Mouse (Mus musculus) intestine, embryonic 16.5 days (tissue): ENCODE results near the gene Add1. TPM values are rescaled to one million over a fixed set of nuclear protein-coding genes. Genes with fewer than 3 reads are reported as not detected.
"Not testable (repeated sequence)": the region's sequence is repeated elsewhere in the genome, so short reads cannot be mapped to it uniquely, and the experiment has no call there.

ENCODE experiments used
- ATAC-seq: fragments of 200-750 bp; cut with Nextera tagmentation; 2 replicates; pipeline ENCODE4 v1.8.0; 2017; ENCODE audit warnings: moderate TSS enrichment, moderate library complexity
- H3K27ac ChIP-seq: fragments of 300-500 bp; sonication (generic); 2 replicates; pipeline ENCODE4 v1.5.1; 2014; ENCODE audit warnings: mild to moderate bottlenecking, low read length
- H3K27me3 ChIP-seq: fragments of 300-500 bp; sonication (generic); replicated peaks from 2 replicates; pipeline ENCODE4 v1.6.1; 2014; ENCODE audit warnings: low read length, control low read depth, mixed read lengths; ENCODE audit not compliant: control insufficient read depth, insufficient read depth
- H3K36me3 ChIP-seq: fragments of 300-500 bp; sonication (generic); 2 replicates; pipeline ENCODE4 v1.6.1; 2014; ENCODE audit warnings: low read length, control low read depth; ENCODE audit not compliant: control insufficient read depth, insufficient read depth
- H3K4me1 ChIP-seq: fragments of 300-500 bp; sonication (generic); 2 replicates; pipeline ENCODE4 v1.6.1; 2014; ENCODE audit warnings: low read length, control low read depth, mixed read lengths; ENCODE audit not compliant: control insufficient read depth, insufficient read depth
- H3K4me2 ChIP-seq: fragments of 300-500 bp; sonication (generic); 2 replicates; pipeline ENCODE4 v1.6.1; 2014; ENCODE audit warnings: low read depth, low read length, control low read depth
- H3K4me3 ChIP-seq: fragments of 300-500 bp; sonication (generic); 2 replicates; pipeline ENCODE4 v1.5.1; 2014; ENCODE audit warnings: mild to moderate bottlenecking, low read length
- H3K9ac ChIP-seq: fragments of 300-500 bp; sonication (generic); 2 replicates; pipeline ENCODE4 v1.6.1; 2014; ENCODE audit warnings: low read depth, low read length
- H3K9me3 ChIP-seq: fragments of 300-500 bp; sonication (generic); 2 replicates; pipeline ENCODE4 v1.6.1; 2016; ENCODE audit warnings: low read length, control low read depth; ENCODE audit not compliant: control insufficient read depth
- WGBS: fragments of 180-500 bp; shearing (Covaris S2); extraction: QIAGEN DNeasy Blood & Tissue Kit; methylation state at CpG from one replicate; pipeline ENCODE4 v1.1.7; 2014; 5-methylcytosine and 5-hydroxymethylcytosine counted together
- polyA plus RNA-seq: library from polyadenylated mRNA; unstranded; fragments of >200 nt; fragmentation: Nextera tagmentation; extraction: Ambion mirVana; gene quantifications from 2 replicates; pipeline ENCODE4 v1.2.1, GENCODE M21; 2015

Add1 gene
- polyA plus RNA-seq, 1 experiment from 2014 or later: 138 TPM

DNA sequence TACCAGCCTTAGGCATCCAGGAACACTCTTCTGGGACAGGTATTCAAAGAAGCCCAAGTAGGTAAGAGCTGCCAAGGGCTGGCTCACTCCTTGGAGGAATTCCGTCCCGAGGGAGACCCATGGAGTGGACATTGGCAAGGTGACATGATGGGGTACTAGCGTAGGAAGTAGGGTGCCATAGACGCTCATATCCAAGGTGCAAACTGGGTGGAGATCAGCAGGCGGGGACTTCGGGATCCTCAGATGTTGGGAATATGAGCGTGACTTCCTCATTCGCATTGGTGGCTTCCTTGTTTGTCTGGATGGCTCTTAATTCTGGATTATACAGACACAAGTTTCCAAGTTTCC is 24.4 kb upstream of the Add1 start:
- Histone ChIP-seq H3K4me2 (peak overlapping the region; percentile 82), H3K4me1 (peaks cover 10% of the 10 kb centered on the region; the same call in 1 of the 2 replicates), H3K36me3 (peaks cover 12% of the 10 kb centered on the region; the same call in 1 of the 2 replicates), H3K9ac (peak overlapping the region; percentile 95), H3K27me3 (no peaks in the 10 kb centered on the region), H3K4me3 (peak overlapping the region; percentile 95), H3K9me3 (no peaks in the 10 kb centered on the region), H3K27ac (no peak overlapping the region)
- ATAC-seq: peak; percentile 29
- 15% methylated on average over 8 of the region's 8 CpGs for WGBS

GRCm38 (mm10) chr5:34549483-34550221 is 23.8 kb upstream of the Add1 start:
- H3K27me3 ChIP-seq: no peaks in the 10 kb centered on the region
- peaks cover 10% of the 10 kb centered on the region; the same call in 1 of the 2 replicates for H3K4me1 ChIP-seq
- peaks cover 12% of the 10 kb centered on the region; the same call in 1 of the 2 replicates for H3K36me3 ChIP-seq
- peak overlapping the region; percentile 82 for H3K4me2 ChIP-seq
- peak overlapping the region; percentile 28 for H3K27ac ChIP-seq
- ATAC-seq: peak; percentile 86
- no peaks in the 10 kb centered on the region for H3K9me3 ChIP-seq
- WGBS: under 1% methylated on average over 49 of the region's 49 CpGs
- H3K9ac ChIP-seq: peak overlapping the region; percentile 95
- peak overlapping the region; percentile 95 for H3K4me3 ChIP-seq

DNA sequence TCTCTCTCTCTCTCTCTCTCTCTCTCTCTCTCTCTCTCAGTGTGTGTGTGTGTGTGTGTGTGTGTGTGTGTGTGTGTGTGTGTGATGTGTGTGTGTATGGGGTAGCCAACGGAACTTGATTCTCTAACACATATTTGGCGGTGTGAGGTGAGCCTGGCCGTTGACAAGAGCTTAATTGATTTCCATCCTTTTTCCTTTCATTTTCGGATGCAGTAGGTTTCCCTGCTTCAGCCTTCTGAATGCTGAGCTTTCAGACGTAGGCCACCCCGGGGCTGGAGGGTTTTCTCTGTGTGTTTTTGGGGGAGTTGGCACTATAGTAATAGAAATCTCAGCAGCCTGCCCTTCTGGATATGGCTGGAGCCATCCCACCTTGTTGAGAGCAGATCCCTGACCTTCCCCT is 23.2 kb upstream of the Add1 start:
- Histone ChIP-seq H3K36me3 (peaks cover 12% of the 10 kb centered on the region; the same call in 1 of the 2 replicates), H3K9me3 (no peaks in the 10 kb centered on the region), H3K27ac (no peak overlapping the region), H3K4me3 (peak overlapping the region; percentile 95), H3K27me3 (no peaks in the 10 kb centered on the region), H3K4me2 (peak overlapping the region; percentile 82), H3K4me1 (peaks cover 10% of the 10 kb centered on the region; the same call in 1 of the 2 replicates), H3K9ac (peak overlapping the region; percentile 95)
- ATAC-seq: no peak
- 18% methylated on average over 6 of the region's 6 CpGs for WGBS

DNA sequence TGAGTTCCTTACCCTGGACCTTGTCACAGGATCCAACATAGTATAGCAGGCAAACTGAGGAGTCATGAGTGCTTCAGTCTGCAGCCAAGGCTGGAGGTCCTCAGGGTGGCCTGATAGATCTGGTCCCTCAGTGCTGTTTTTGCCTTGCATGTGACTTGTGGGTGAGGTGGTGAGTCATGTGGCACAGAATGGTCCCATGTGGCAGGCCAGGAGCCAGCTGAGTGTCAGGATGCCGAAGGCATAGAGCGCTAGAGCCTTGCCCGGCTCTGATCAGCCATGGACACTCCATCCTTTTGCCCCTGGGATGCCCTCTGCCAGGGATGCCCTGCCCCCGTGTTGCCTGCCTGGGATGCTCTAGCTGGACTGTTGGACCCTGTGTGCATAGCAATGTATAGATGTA is 21.6 kb upstream of the Add1 start:
- Histone ChIP-seq H3K36me3 (peaks cover 24% of the 10 kb centered on the region), H3K4me1 (peaks cover 10% of the 10 kb centered on the region; the same call in 1 of the 2 replicates), H3K27me3 (0 out of 2 replicates have a peak, but pooled peaks cover 2% of the 10 kb centered on the region), H3K4me2 (no peak overlapping the region), H3K9me3 (no peaks in the 10 kb centered on the region), H3K27ac (no peak overlapping the region), H3K9ac (no peak overlapping the region), H3K4me3 (no peak overlapping the region)
- 97% methylated on average over 4 of the region's 4 CpGs for WGBS
- no peak for ATAC-seq

- Histone ChIP-seq H3K27ac (no peak overlapping the region), H3K4me2 (no peak overlapping the region), H3K36me3 (peaks cover 14% of the 10 kb centered on the region), H3K4me1 (peaks cover 3% of the 10 kb centered on the region; the same call in 1 of the 2 replicates), H3K9me3 (no peaks in the 10 kb centered on the region), H3K4me3 (no peak overlapping the region), H3K9ac (no peak overlapping the region), H3K27me3 (no peaks in the 10 kb centered on the region)
- 79% methylated on average over 1 of the region's 1 CpGs for WGBS
- ATAC-seq: no peak
These were observed 9.6 kb upstream of the Add1 start for GRCm38 (mm10) chr5:34563854-34564253.

DNA sequence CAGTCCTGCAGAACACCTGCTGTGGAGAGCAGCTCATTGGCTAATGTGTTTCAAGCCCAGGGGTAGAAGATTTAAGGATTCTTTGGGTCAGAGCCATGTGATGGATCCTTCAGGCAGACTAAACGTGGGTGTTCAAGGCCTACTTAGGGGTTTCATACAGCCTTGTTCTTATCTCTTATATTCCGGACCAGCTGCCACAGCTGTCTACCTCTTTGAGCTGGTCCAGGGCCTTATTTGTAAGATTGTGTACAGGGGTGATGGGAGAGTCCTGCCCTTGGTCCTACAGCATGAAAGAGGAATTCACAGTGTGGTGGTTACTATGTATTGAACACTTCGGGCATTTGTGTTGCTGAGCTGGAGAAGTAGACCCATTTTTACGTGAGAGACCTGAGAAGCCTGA is 9.2 kb upstream of the Add1 start:
- H3K9me3 ChIP-seq: no peaks in the 10 kb centered on the region
- peaks cover 10% of the 10 kb centered on the region for H3K36me3 ChIP-seq
- ATAC-seq: no peak
- no peak overlapping the region for H3K9ac ChIP-seq
- 84% methylated on average over 4 of the region's 4 CpGs for WGBS
- H3K4me2 ChIP-seq: no peak overlapping the region
- no peak overlapping the region for H3K27ac ChIP-seq
- no peak overlapping the region for H3K4me3 ChIP-seq
- H3K27me3 ChIP-seq: no peaks in the 10 kb centered on the region
- peaks cover 3% of the 10 kb centered on the region; the same call in 1 of the 2 replicates for H3K4me1 ChIP-seq

DNA sequence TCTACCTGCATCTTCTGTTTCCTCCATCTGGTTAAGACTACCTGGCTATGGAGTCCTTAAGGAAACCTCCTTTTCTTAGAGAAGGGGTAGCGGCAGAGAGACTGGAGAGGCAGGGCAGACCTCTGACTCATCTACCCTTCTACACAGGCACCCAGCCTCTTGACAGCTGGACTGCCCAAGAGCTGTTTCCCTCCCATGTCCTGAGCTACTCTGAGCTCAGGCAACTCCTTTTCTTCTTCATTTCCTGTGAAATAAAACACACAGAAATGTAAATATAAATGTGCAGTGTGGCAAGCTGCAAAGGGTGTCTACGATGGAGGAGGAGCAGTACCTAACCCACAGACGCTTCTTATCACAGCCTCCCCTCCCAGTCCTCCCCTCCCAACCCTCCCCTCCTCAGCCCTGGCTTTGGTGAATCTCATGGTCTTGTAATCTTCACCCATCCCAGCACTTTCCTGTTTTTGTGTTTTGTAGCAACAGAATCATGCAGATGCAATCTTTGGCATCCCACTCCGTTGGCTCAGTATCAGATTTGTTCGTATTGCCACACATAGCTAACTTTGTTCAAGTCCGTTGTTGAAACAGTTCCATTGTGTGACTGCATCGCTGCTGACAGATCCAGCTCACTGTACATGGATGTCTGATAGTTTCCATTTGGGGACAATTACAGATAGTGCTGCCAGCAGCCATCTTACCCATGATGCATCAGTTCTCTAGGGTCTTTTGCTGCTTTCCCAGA is 7.8 kb upstream of the Add1 start:
- Histone ChIP-seq H3K36me3 (peaks cover 7% of the 10 kb centered on the region), H3K9ac (no peak overlapping the region), H3K27ac (peak overlapping the region; percentile 50), H3K4me2 (no peak overlapping the region), H3K4me3 (no peak overlapping the region), H3K27me3 (no peaks in the 10 kb centered on the region), H3K4me1 (peaks cover 3% of the 10 kb centered on the region; the same call in 1 of the 2 replicates), H3K9me3 (no peaks in the 10 kb centered on the region)
- peak; percentile 66 for ATAC-seq
- WGBS: 48% methylated on average over 7 of the region's 7 CpGs

DNA sequence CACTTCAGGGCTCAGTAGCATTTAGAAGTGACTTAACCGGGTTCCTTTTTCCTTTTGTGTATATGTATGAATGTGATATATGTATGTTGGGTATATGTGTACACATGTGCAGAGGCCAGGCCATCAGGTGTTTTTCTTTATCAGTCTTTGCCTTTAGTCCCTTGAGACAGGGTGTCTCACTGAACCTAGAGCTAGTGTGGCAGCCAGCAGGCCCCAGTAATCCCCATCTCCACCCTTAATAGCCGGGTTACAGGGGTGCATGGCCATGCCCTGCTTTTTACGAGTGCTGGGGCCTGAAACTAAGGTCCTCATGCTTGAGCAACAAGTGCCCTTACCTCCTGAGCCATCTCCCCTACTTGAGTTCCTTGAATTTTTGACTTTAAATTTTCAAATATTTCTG is 1.9 kb upstream of the Add1 start:
- H3K9ac ChIP-seq: no peak overlapping the region
- H3K4me2 ChIP-seq: no peak overlapping the region
- no peaks in the 10 kb centered on the region for H3K27me3 ChIP-seq
- ATAC-seq: no peak
- no peak overlapping the region for H3K4me3 ChIP-seq
- no peak overlapping the region for H3K27ac ChIP-seq
- 81% methylated on average over 3 of the region's 3 CpGs for WGBS
- no peaks in the 10 kb centered on the region for H3K36me3 ChIP-seq
- H3K4me1 ChIP-seq: peaks cover 10% of the 10 kb centered on the region
- H3K9me3 ChIP-seq: no peaks in the 10 kb centered on the region

- peak overlapping the region; percentile 93 for H3K4me3 ChIP-seq
- WGBS: 51% methylated on average over 4 of the region's 4 CpGs
These were observed 896 bp upstream of the Add1 start for GRCm38 (mm10) chr5:34572568-34572967.

More at GRCm38 (mm10) chr5:34572568-34572967, 896 bp upstream of the Add1 start:
- Histone ChIP-seq H3K4me1 (peaks cover 13% of the 10 kb centered on the region), H3K4me2 (peak overlapping the region; percentile 52), H3K27ac (peak overlapping the region; percentile 94), H3K9ac (peak overlapping the region; percentile 97)
- not testable (repeated sequence) for H3K9me3 ChIP-seq, ATAC-seq, H3K36me3 ChIP-seq, H3K27me3 ChIP-seq
